Mouse (Mus musculus): ENCODE measurements around the gene 1600014C10Rik.

- no peak for TF ChIP-seq CTCF (conservative IDR thresholded peaks at IDR 0.05; ENCODE audit: low read length)
- TF ChIP-seq NANOG (IDR thresholded peaks at IDR 0.05; ENCODE audit: borderline replicate concordance, low read length) = no peak
- no peak for TF ChIP-seq POU5F1 (IDR thresholded peaks at IDR 0.05; ENCODE audit: borderline replicate concordance, low read length)
Observed at GRCm38 (mm10) chr7:38209478-38210152, 26.6 kb downstream of the 1600014C10Rik start.
